Mouse (Mus musculus): ENCODE measurements around the gene 4933427D14Rik. TPM values are rescaled to one million over a fixed set of nuclear protein-coding genes. Genes with fewer than 3 reads are reported as not detected.

The 4933427D14Rik gene
- polyA plus RNA-seq, 1 experiment from 2014 or later, result 13.9 TPM

DNA sequence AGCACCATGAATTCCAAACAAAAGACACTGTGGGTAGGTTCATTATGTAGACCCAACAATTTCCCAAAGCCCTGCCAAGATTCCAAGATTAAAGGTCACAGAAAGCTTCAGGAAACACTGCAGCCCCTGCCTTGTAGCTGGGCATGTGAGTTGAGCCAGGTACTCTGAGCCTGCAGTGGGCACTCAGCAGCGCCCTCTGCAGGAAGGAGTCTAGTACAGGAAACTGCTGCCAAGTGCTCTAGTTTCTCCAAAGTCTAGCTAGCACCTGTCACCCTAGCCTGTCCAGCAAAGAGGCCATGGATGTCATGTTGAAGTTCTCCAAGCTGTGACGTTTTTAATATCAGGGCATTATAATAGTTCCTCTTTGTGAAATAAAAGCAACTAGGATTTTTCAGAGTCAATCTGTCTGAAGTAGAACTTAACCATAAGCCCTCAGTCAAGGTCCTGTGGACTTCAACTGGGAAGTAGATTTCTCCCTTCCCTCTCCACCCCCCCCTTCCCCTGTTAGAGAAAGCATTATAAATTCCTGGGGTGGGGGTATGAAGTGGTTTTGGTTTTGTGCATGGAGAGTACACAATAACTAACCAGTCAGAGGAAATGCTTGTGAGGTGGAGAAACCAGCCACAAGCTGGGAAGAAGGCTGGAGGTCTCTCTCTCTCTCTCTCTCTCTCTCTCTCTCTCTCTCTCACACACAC lies 61.9 kb downstream of the 4933427D14Rik start:
- Histone ChIP-seq H3K4me3 (ENCODE audit: low read depth, low read length) (no peak overlapping the region), H3K27me3 (replicated peaks; ENCODE audit: control insufficient read depth, insufficient read depth, low read length) (no peaks in the 10 kb centered on the region), H3K9me3 (ENCODE audit: control insufficient read depth, low read length) (no peaks in the 10 kb centered on the region), H3K4me2 (ENCODE audit: low read length) (no peak overlapping the region), H3K27ac (ENCODE audit: low read depth) (no peak overlapping the region), H3K9ac (ENCODE audit: low read length) (no peak overlapping the region), H3K4me1 (replicated peaks; ENCODE audit: control insufficient read depth, insufficient read depth, low read length) (no peaks in the 10 kb centered on the region), H3K36me3 (ENCODE audit: control insufficient read depth, insufficient read depth, low read length) (no peaks in the 10 kb centered on the region)
- ATAC-seq (replicated peaks; ENCODE audit: low FRiP score, low TSS enrichment, low read depth) (0 out of 2 replicates have a peak, but pooled peaks have one; percentile 25), DNase-seq (ENCODE audit: low spot score) (no peak)
- WGBS, result 15% methylated on average over 2 of the region's 2 CpGs

DNA sequence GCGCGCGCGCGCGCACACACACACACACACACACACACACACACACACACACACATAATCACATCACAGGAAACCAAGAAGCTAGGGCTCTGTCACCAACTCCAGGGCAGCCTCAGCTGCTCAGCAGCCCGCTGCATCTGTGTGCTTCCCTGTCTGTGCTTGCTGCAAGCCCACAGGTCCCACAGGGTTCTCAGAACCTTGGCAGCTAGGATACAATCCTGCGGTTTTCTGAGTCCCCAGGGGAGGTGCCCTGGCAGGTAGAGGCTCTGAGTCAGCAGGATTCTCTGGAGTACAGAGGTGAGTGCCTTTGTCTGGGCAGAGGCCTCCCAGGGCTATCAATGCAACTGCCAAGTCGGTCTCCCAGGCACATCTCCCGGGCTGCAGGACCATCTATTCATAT lies 64.4 kb downstream of the 4933427D14Rik start:
- Histone ChIP-seq H3K4me2 (ENCODE audit: low read length) (no peak overlapping the region), H3K27me3 (replicated peaks; ENCODE audit: control insufficient read depth, insufficient read depth, low read length) (peaks cover under 1% of the 10 kb centered on the region; the same call in 1 of the 2 replicates), H3K9me3 (ENCODE audit: control insufficient read depth, low read length) (no peaks in the 10 kb centered on the region), H3K4me1 (replicated peaks; ENCODE audit: control insufficient read depth, insufficient read depth, low read length) (no peaks in the 10 kb centered on the region), H3K27ac (ENCODE audit: low read depth) (no peak overlapping the region), H3K4me3 (ENCODE audit: low read depth, low read length) (no peak overlapping the region), H3K9ac (ENCODE audit: low read length) (no peak overlapping the region), H3K36me3 (ENCODE audit: control insufficient read depth, insufficient read depth, low read length) (no peaks in the 10 kb centered on the region)
- 48% methylated on average over 10 of the region's 10 CpGs for WGBS
- no peak for ATAC-seq (replicated peaks; ENCODE audit: low FRiP score, low TSS enrichment, low read depth)
- no peak for DNase-seq (ENCODE audit: low spot score)

DNA sequence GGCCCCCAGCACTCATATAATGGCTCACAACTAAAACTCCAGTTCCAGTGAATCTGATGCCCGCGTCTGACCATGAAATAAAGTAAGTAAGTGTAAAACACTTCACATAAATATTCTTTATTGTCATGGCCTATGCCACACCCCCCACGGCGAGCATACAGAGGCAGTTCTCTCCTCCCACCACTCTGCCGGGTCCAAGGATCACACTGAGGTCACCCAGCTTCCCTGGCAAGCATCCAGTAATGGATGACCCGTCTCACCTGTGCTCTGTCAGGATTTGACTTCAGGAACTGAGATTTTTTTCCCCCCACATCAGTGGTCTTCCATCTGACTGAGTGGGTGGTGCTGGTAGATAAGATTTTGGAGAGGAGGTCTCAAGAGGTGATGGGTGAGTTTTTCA lies 67.1 kb downstream of the 4933427D14Rik start:
- no peak for DNase-seq (ENCODE audit: low spot score)

DNA sequence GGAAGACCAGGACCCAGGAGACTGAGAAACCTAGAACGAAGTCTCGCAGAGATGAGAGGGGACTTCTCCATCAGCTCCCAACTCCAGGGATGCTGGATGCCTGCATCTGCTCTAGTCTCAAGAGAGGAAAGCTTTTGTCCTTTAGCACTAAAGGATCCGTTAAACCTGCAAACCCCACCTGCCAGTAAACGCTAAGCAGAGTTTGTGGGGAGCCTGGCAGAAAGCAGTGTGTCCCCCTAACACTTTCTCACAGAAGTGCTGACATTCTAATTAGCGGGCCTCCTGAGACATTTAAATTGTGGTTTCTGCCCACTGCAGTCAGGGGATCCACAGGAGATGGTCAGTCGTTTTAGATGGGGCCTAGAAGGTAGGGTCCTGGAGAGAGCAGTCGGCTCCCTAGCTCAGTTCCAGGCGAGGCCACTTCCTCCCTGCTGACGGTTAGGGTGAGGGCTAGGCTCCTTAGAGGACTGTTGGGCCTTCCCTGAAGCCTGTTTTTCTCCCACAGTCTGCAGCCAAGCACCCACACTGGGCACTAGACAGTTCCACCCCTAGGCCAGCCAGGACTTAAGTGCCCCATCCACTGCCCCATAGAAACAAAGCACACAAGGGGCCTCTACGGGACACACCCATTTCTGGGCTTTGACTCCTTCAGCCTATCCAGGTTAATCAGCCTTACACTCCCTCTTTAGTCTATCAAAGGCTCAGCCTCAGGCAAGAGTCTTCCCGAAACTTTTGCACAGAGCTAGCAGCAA lies 70.9 kb downstream of the 4933427D14Rik start:
- peak overlapping the region; percentile 96 for H3K4me2 ChIP-seq (ENCODE audit: low read length)
- H3K9ac ChIP-seq (ENCODE audit: low read length), result no peak overlapping the region; the same call in 1 of the 2 replicates
- DNase-seq (ENCODE audit: low spot score) (peak; percentile 57), ATAC-seq (replicated peaks; ENCODE audit: low FRiP score, low TSS enrichment, low read depth) (0 out of 2 replicates have a peak, but pooled peaks have one; percentile 22)
- peaks cover 9% of the 10 kb centered on the region; the same call in 1 of the 2 replicates for H3K4me1 ChIP-seq (replicated peaks; ENCODE audit: control insufficient read depth, insufficient read depth, low read length)
- 39% methylated on average over 11 of the region's 11 CpGs for WGBS
- H3K36me3 ChIP-seq (ENCODE audit: control insufficient read depth, insufficient read depth, low read length), result no peaks in the 10 kb centered on the region
- peak overlapping the region; percentile 52 for H3K4me3 ChIP-seq (ENCODE audit: low read depth, low read length)
- H3K9me3 ChIP-seq (ENCODE audit: control insufficient read depth, low read length), result no peaks in the 10 kb centered on the region
- no peak overlapping the region for H3K27ac ChIP-seq (ENCODE audit: low read depth)
- peaks cover 45% of the 10 kb centered on the region for H3K27me3 ChIP-seq (replicated peaks; ENCODE audit: control insufficient read depth, insufficient read depth, low read length)

More for the DNA sequence above, 67.1 kb downstream of the 4933427D14Rik start:
- H3K27me3 ChIP-seq (replicated peaks; ENCODE audit: control insufficient read depth, insufficient read depth, low read length), result peaks cover 22% of the 10 kb centered on the region
- no peak overlapping the region for H3K4me2 ChIP-seq (ENCODE audit: low read length)
- no peak overlapping the region for H3K9ac ChIP-seq (ENCODE audit: low read length)
- no peaks in the 10 kb centered on the region for H3K9me3 ChIP-seq (ENCODE audit: control insufficient read depth, low read length)
- WGBS, result 37% methylated on average over 6 of the region's 6 CpGs
- no peaks in the 10 kb centered on the region; the same call in 1 of the 2 replicates for H3K4me1 ChIP-seq (replicated peaks; ENCODE audit: control insufficient read depth, insufficient read depth, low read length)
- no peak overlapping the region for H3K27ac ChIP-seq (ENCODE audit: low read depth)
- no peak; the same call in 1 of the 2 replicates for ATAC-seq (replicated peaks; ENCODE audit: low FRiP score, low TSS enrichment, low read depth)
- H3K4me3 ChIP-seq (ENCODE audit: low read depth, low read length), result no peak overlapping the region
- no peaks in the 10 kb centered on the region for H3K36me3 ChIP-seq (ENCODE audit: control insufficient read depth, insufficient read depth, low read length)

DNA sequence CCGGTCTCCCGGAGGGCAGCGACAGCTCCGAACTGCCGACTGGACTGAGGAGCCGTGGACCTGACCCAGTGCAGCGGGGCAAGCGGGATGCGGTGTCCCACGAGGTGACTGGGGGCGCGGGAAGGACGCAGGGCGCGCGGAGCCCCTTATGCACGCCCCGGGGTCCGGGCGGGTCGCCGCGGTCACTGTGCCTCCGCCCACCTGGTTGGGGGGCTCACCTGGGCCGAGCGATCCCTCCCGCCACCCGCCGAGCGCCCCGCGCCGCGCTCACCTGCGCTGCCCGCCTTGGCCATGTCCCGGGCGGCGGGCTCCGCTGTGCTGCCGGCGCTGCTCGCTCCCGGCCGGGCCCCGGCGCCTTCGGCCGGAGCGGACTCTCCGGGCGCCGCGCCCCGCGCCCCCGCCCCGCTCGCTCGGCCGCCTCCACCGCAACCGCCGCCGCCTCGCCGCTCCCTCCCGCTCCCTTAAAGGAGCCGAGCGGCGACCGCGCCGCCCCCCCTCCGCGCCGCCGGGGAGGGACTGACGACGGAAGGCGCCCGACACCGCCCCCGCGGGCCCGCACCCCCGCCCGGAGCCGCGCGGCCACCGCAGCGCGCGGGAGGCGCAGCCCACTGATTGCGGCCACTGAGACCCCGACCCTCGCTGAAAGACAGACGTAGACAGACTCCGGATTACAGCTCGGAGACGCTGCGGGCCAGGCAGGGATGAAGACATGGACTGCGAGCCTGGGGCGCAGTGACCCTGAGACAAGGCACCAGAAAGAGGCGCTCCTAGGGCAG lies 71.7 kb downstream of the 4933427D14Rik start, which contains the start of gene Pitpnm3:
Pitpnm3 (minus strand) TSS at position 396 of the 776 bp plus-strand sequence.
- H3K27ac ChIP-seq (ENCODE audit: low read depth), result no peak within 1 kb of the TSS
- peaks cover 45% of the 10 kb centered on the region for H3K27me3 ChIP-seq (replicated peaks; ENCODE audit: control insufficient read depth, insufficient read depth, low read length)
- under 1% methylated on average over 91 of the region's 107 CpGs for WGBS
- ATAC-seq (replicated peaks; ENCODE audit: low FRiP score, low TSS enrichment, low read depth) (no peak; the same call in 1 of the 2 replicates), DNase-seq (ENCODE audit: low spot score) (peak; percentile 70)
- H3K36me3 ChIP-seq (ENCODE audit: control insufficient read depth, insufficient read depth, low read length), result no peaks in the 10 kb centered on the region
- peak within 1 kb of the TSS; percentile 52 for H3K4me3 ChIP-seq (ENCODE audit: low read depth, low read length)
- H3K9ac ChIP-seq (ENCODE audit: low read length), result peak within 1 kb of the TSS; percentile 59
- H3K4me1 ChIP-seq (replicated peaks; ENCODE audit: control insufficient read depth, insufficient read depth, low read length), result peaks cover 9% of the 10 kb centered on the region; the same call in 1 of the 2 replicates
- H3K4me2 ChIP-seq (ENCODE audit: low read length), result peak within 1 kb of the TSS; percentile 96
- no peaks in the 10 kb centered on the region for H3K9me3 ChIP-seq (ENCODE audit: control insufficient read depth, low read length)

DNA sequence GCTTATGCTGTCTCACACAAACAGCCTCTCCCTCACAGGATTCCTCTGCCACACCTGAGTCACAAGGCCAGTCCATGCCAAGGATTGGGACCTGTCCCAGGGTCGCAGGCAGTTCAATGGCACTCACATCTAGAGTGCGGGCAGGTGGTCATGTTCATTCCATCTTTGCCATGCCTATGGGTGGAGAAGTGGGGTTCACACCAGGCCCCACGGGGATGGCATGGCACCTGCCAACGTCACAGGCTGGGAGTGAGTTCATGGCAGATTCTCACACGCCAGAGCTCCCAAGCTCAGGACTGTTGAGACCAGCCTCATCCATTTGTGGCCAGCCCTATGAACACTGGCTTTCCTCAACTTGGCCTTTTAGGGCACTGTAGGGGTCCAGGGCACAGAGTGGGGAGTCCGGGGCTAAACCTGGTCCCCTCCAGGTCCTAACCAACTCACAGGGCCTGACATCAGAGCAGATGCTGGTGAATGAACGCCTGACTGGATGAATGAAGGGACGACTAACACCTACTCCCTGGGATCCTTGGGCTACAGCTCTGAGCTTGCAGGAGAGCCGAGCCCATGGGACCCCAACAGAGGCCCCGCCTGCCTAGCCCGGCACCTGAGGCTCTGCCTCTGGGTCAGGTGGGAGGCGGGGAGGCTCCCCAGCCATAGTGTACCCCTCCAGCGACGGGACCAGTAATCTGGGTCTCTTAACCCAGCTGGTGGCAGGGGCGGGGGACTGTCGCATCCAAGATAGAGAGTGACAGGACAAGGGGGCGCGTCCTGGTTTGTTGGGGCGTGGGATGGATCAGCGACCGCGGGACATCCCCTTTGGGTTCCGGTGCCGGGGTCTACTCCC lies 72.5 kb downstream of the 4933427D14Rik start:
- Histone ChIP-seq H3K36me3 (ENCODE audit: control insufficient read depth, insufficient read depth, low read length) (no peaks in the 10 kb centered on the region), H3K4me2 (ENCODE audit: low read length) (peak overlapping the region; percentile 96), H3K27me3 (replicated peaks; ENCODE audit: control insufficient read depth, insufficient read depth, low read length) (peaks cover 45% of the 10 kb centered on the region), H3K9ac (ENCODE audit: low read length) (peak overlapping the region; percentile 59), H3K9me3 (ENCODE audit: control insufficient read depth, low read length) (no peaks in the 10 kb centered on the region), H3K27ac (ENCODE audit: low read depth) (no peak overlapping the region), H3K4me1 (replicated peaks; ENCODE audit: control insufficient read depth, insufficient read depth, low read length) (peaks cover 14% of the 10 kb centered on the region; the same call in 1 of the 2 replicates), H3K4me3 (ENCODE audit: low read depth, low read length) (peak overlapping the region; percentile 52)
- DNase-seq (ENCODE audit: low spot score), result peak; percentile 66
- no peak; the same call in 1 of the 2 replicates for ATAC-seq (replicated peaks; ENCODE audit: low FRiP score, low TSS enrichment, low read depth)
- 15% methylated on average over 24 of the region's 24 CpGs for whole genome bisulfite sequencing

DNA sequence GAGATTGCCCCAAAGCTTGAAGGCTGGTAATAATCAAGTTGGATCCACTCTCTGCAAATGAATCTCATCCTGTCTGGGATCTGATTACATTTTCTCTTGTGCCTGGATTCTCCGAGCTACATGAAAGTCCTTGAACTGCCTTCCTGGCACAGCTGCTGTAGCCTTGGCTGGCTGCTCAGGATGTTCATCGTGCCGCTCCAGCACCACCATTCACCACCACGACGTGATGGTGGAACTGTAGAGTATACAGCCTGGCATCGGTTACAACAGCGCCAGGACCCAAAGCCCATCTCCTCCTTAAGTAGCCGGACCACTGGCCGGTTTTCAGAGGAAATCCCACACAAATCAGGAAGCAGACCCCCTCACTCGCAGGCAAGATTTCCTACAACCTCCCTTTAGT lies 74.2 kb downstream of the 4933427D14Rik start:
- H3K9ac ChIP-seq (ENCODE audit: low read length), result no peak overlapping the region
- no peak overlapping the region for H3K27ac ChIP-seq (ENCODE audit: low read depth)
- no peak overlapping the region for H3K4me2 ChIP-seq (ENCODE audit: low read length)
- H3K9me3 ChIP-seq (ENCODE audit: control insufficient read depth, low read length), result no peaks in the 10 kb centered on the region
- no peaks in the 10 kb centered on the region for H3K36me3 ChIP-seq (ENCODE audit: control insufficient read depth, insufficient read depth, low read length)
- H3K4me3 ChIP-seq (ENCODE audit: low read depth, low read length), result no peak overlapping the region
- no peak for DNase-seq (ENCODE audit: low spot score)
- peaks cover 14% of the 10 kb centered on the region; the same call in 1 of the 2 replicates for H3K4me1 ChIP-seq (replicated peaks; ENCODE audit: control insufficient read depth, insufficient read depth, low read length)
- WGBS, result 69% methylated on average over 10 of the region's 10 CpGs
- H3K27me3 ChIP-seq (replicated peaks; ENCODE audit: control insufficient read depth, insufficient read depth, low read length), result peaks cover 45% of the 10 kb centered on the region
- no peak for ATAC-seq (replicated peaks; ENCODE audit: low FRiP score, low TSS enrichment, low read depth)
